In genomic region chr10:39415586-39415985, GRCm38 (mm10) we compare ENCODE assay signal across 10 mouse cellular contexts. TPM values are rescaled to one million over a fixed set of nuclear protein-coding genes. Genes with fewer than 3 reads are reported as not detected.
DNase-seq lines count a peak whose midpoint lies in the region; TF ChIP-seq lines count a peak whose summit lies in the region.
"Had no signal": no experiment of that assay in that cellular context is flagged by ENCODE, and none has a peak within 500 bp of the region (broad histone marks: within the 10 kb centered on the region; RNA-seq: fewer than 3 reads in every experiment).

No protein-coding gene starts in this region.

- no peak overlapping the region for H3ac ChIP-seq in C2C12 (ENCODE audit: control insufficient read depth, insufficient read length, low read depth)

- H3K27me3 ChIP-seq in C2C12 (ENCODE audit: control insufficient read depth, insufficient read depth, insufficient read length): no peaks in the 10 kb centered on the region
- H3K27me3 ChIP-seq: limb, embryonic 12.5 days; midbrain, embryonic 12.5 days had no signal

- H3K4me3 ChIP-seq in C2C12 (ENCODE audit: insufficient read depth, poor library complexity, severe bottlenecking): no peak overlapping the region
- H3K4me3 ChIP-seq: limb, embryonic 12.5 days; midbrain, embryonic 12.5 days had no signal

- intact Hi-C loops in gastrocnemius, postnatal 14 days (cut with DNase I; ENCODE audit: low total_unique reads): no loop called here
- intact Hi-C loops in heart, postnatal 10 days (cut with DNase I): no loop called here
- intact Hi-C loops in left cerebral cortex, postnatal 25 days (cut with DNase I): no loop called here

- H3K79me3 ChIP-seq in C2C12 (ENCODE audit: low read depth): peaks cover 3% of the 10 kb centered on the region

- H3K36me3 ChIP-seq in C2C12 (ENCODE audit: control insufficient read depth, insufficient read depth): no peaks in the 10 kb centered on the region
- H3K36me3 ChIP-seq: limb, embryonic 12.5 days; midbrain, embryonic 12.5 days had no signal

- DNase-seq in gastrocnemius, postnatal 14 days: peak; percentile 36
- no peak for DNase-seq in gastrocnemius, postnatal 10 days
- peak; percentile 59 for DNase-seq in adrenal gland, postnatal 25 days
- peak; percentile 40 to 45 for DNase-seq in heart, postnatal 10 days
- DNase-seq in left cerebral cortex, adult 8-10 months (ENCODE audit: low spot score in 2 of 2): no peak
- no peak for DNase-seq in left cerebral cortex, postnatal 25 days (ENCODE audit: low spot score in 2 of 2)
- DNase-seq in spleen, postnatal 14 days (ENCODE audit: low spot score in 2 of 2): no peak

- H3K79me2 ChIP-seq in C2C12 (ENCODE audit: control insufficient read depth, insufficient read depth): peaks cover 28% of the 10 kb centered on the region

- TF ChIP-seq CTCF in C2C12 (IDR thresholded peaks at IDR 0.05; ENCODE audit: control insufficient read depth, insufficient read depth, insufficient read length): no peak

TF ChIP-seq in C2C12, 6 proteins besides CTCF, POLR2A, EP300 and RAD21:
- TF ChIP-seq MAX (IDR thresholded peaks at IDR 0.05) (peak; percentile 28), CEBPB (IDR thresholded peaks at IDR 0.05; ENCODE audit: low read depth) (no peak), MYOG (IDR thresholded peaks at IDR 0.05; ENCODE audit: control insufficient read depth, extremely low read depth, insufficient read length) (no peak), USF1 (IDR thresholded peaks at IDR 0.05; ENCODE audit: low read depth) (no peak), MYOD1 (IDR thresholded peaks at IDR 0.05; ENCODE audit: control insufficient read depth, insufficient read length, low read depth) (no peak), FOSL1 (IDR thresholded peaks at IDR 0.05; ENCODE audit: insufficient read depth, low read length, poor library complexity, severe bottlenecking) (peak; percentile 65)

RNA-seq across cellular contexts. Expression of gene Fyn, which starts 46.9 kb away (rescaled TPM):
- 10 to 100 TPM; 13.3 to 17.8 TPM for total RNA-seq in gastrocnemius, postnatal 14 days (2021)
- 10 to 100 TPM; 25.6 to 34.4 TPM for total RNA-seq in gastrocnemius, postnatal 10 days (2021)
- 16.1 TPM for polyA plus RNA-seq in C2C12 (2012; fragmentation: generic; extraction: Trizol)
- total RNA-seq in adrenal gland, postnatal 25 days (2021): 47.7 and 49.6 TPM in 2 replicates
- 10 to 100 TPM; 52.2 to 55.5 TPM for total RNA-seq in heart, postnatal 10 days (2021)
- total RNA-seq in left cerebral cortex, adult 8-10 months (2022): 100 to 1,000 TPM; 100 to 111 (median 108) TPM
- 100 to 1,000 TPM; 128 to 136 TPM for total RNA-seq in left cerebral cortex, postnatal 25 days (2021)

Comparison
In these comparisons a context has a peak if more than half of its experiments do, and no peak if none do; other contexts are left out.
1. DNase-seq: peak in gastrocnemius, postnatal 14 days (single experiment), adrenal gland, postnatal 25 days (single experiment) and heart, postnatal 10 days (2 of 2); none in gastrocnemius, postnatal 10 days (single experiment), left cerebral cortex, adult 8-10 months (0 of 2), left cerebral cortex, postnatal 25 days (0 of 2) and spleen, postnatal 14 days (0 of 2).